Mouse (Mus musculus): ENCODE measurements around the gene Bach2. TPM values are rescaled to one million over a fixed set of nuclear protein-coding genes. Genes with fewer than 3 reads are reported as not detected.
A peak's percentile ranks its signal among the peaks of the same experiment; 100 is the strongest.

Bach2 gene
- polyA plus RNA-seq, 1 experiment from 2014 or later: 18.8 TPM

GRCm38 (mm10) chr4:32357996-32358600 lies 119.5 kb downstream of the Bach2 start:
- H3K27me3 ChIP-seq (ENCODE audit: control insufficient read depth, insufficient read depth, low read depth, low read length): no peaks in the 10 kb centered on the region
- H3K4me2 ChIP-seq (ENCODE audit: low read length): peak overlapping the region; percentile 1; the same call in 1 of the 2 replicates
- 30% methylated on average over 12 of the region's 12 CpGs for WGBS
- H3K4me1 ChIP-seq (ENCODE audit: control insufficient read depth, insufficient read depth, low read length): peaks cover 31% of the 10 kb centered on the region
- no peak overlapping the region for H3K4me3 ChIP-seq (ENCODE audit: low read depth, low read length)
- H3K9me3 ChIP-seq (replicated peaks; ENCODE audit: control insufficient read depth, low read length, poor library complexity, severe bottlenecking): no peaks in the 10 kb centered on the region
- no peak overlapping the region for H3K9ac ChIP-seq (ENCODE audit: low read depth, low read length)
- no peaks in the 10 kb centered on the region for H3K36me3 ChIP-seq (ENCODE audit: control insufficient read depth, insufficient read depth, low read length)
- peak overlapping the region; percentile 73 for H3K27ac ChIP-seq (ENCODE audit: low read length)
- ATAC-seq: peak; percentile 43

GRCm38 (mm10) chr4:32358602-32359464 lies 120.2 kb downstream of the Bach2 start:
- no peak overlapping the region for H3K4me3 ChIP-seq (ENCODE audit: low read depth, low read length)
- H3K4me2 ChIP-seq (ENCODE audit: low read length): peak overlapping the region; percentile 20
- H3K9me3 ChIP-seq (replicated peaks; ENCODE audit: control insufficient read depth, low read length, poor library complexity, severe bottlenecking): no peaks in the 10 kb centered on the region
- no peaks in the 10 kb centered on the region for H3K36me3 ChIP-seq (ENCODE audit: control insufficient read depth, insufficient read depth, low read length)
- ATAC-seq: peak; percentile 74
- H3K27ac ChIP-seq (ENCODE audit: low read length): peak overlapping the region; percentile 73
- no peak overlapping the region for H3K9ac ChIP-seq (ENCODE audit: low read depth, low read length)
- H3K27me3 ChIP-seq (ENCODE audit: control insufficient read depth, insufficient read depth, low read depth, low read length): no peaks in the 10 kb centered on the region
- H3K4me1 ChIP-seq (ENCODE audit: control insufficient read depth, insufficient read depth, low read length): peaks cover 29% of the 10 kb centered on the region
- WGBS: 25% methylated on average over 12 of the region's 12 CpGs

GRCm38 (mm10) chr4:32359634-32360033 lies 121.0 kb downstream of the Bach2 start:
- Histone ChIP-seq H3K36me3 (ENCODE audit: control insufficient read depth, insufficient read depth, low read length) (no peaks in the 10 kb centered on the region), H3K9me3 (replicated peaks; ENCODE audit: control insufficient read depth, low read length, poor library complexity, severe bottlenecking) (no peaks in the 10 kb centered on the region), H3K4me3 (ENCODE audit: low read depth, low read length) (no peak overlapping the region), H3K27ac (ENCODE audit: low read length) (peak overlapping the region; percentile 73; the same call in 1 of the 2 replicates), H3K4me1 (ENCODE audit: control insufficient read depth, insufficient read depth, low read length) (peaks cover 29% of the 10 kb centered on the region), H3K9ac (ENCODE audit: low read depth, low read length) (no peak overlapping the region), H3K4me2 (ENCODE audit: low read length) (no peak overlapping the region), H3K27me3 (ENCODE audit: control insufficient read depth, insufficient read depth, low read depth, low read length) (no peaks in the 10 kb centered on the region)
- ATAC-seq: peak; percentile 27; the same call in 1 of the 2 replicates
- WGBS: 20% methylated on average over 3 of the region's 3 CpGs

GRCm38 (mm10) chr4:32360496-32360895 lies 121.9 kb downstream of the Bach2 start:
- Histone ChIP-seq H3K9me3 (replicated peaks; ENCODE audit: control insufficient read depth, low read length, poor library complexity, severe bottlenecking) (no peaks in the 10 kb centered on the region), H3K27me3 (ENCODE audit: control insufficient read depth, insufficient read depth, low read depth, low read length) (no peaks in the 10 kb centered on the region), H3K4me2 (ENCODE audit: low read length) (no peak overlapping the region), H3K4me1 (ENCODE audit: control insufficient read depth, insufficient read depth, low read length) (peaks cover 37% of the 10 kb centered on the region), H3K4me3 (ENCODE audit: low read depth, low read length) (no peak overlapping the region), H3K36me3 (ENCODE audit: control insufficient read depth, insufficient read depth, low read length) (no peaks in the 10 kb centered on the region), H3K9ac (ENCODE audit: low read depth, low read length) (no peak overlapping the region), H3K27ac (ENCODE audit: low read length) (no peak overlapping the region)
- ATAC-seq: no peak
- 87% methylated on average over 5 of the region's 5 CpGs for WGBS

GRCm38 (mm10) chr4:32363488-32363984 lies 124.9 kb downstream of the Bach2 start:
- Histone ChIP-seq H3K27ac (ENCODE audit: low read length) (no peak overlapping the region), H3K36me3 (ENCODE audit: control insufficient read depth, insufficient read depth, low read length) (no peaks in the 10 kb centered on the region), H3K9ac (ENCODE audit: low read depth, low read length) (no peak overlapping the region), H3K9me3 (replicated peaks; ENCODE audit: control insufficient read depth, low read length, poor library complexity, severe bottlenecking) (no peaks in the 10 kb centered on the region), H3K27me3 (ENCODE audit: control insufficient read depth, insufficient read depth, low read depth, low read length) (no peaks in the 10 kb centered on the region), H3K4me2 (ENCODE audit: low read length) (no peak overlapping the region), H3K4me1 (ENCODE audit: control insufficient read depth, insufficient read depth, low read length) (peaks cover 34% of the 10 kb centered on the region), H3K4me3 (ENCODE audit: low read depth, low read length) (no peak overlapping the region)
- ATAC-seq: no peak
- WGBS: 74% methylated on average over 14 of the region's 14 CpGs

GRCm38 (mm10) chr4:32365144-32365907 lies 126.7 kb downstream of the Bach2 start:
- Histone ChIP-seq H3K4me3 (ENCODE audit: low read depth, low read length) (no peak overlapping the region), H3K27me3 (ENCODE audit: control insufficient read depth, insufficient read depth, low read depth, low read length) (no peaks in the 10 kb centered on the region), H3K4me2 (ENCODE audit: low read length) (no peak overlapping the region), H3K27ac (ENCODE audit: low read length) (peak overlapping the region; percentile 28; the same call in 1 of the 2 replicates), H3K36me3 (ENCODE audit: control insufficient read depth, insufficient read depth, low read length) (no peaks in the 10 kb centered on the region), H3K9me3 (replicated peaks; ENCODE audit: control insufficient read depth, low read length, poor library complexity, severe bottlenecking) (no peaks in the 10 kb centered on the region), H3K4me1 (ENCODE audit: control insufficient read depth, insufficient read depth, low read length) (peaks cover 25% of the 10 kb centered on the region), H3K9ac (ENCODE audit: low read depth, low read length) (no peak overlapping the region; the same call in 1 of the 2 replicates)
- WGBS: 40% methylated on average over 13 of the region's 13 CpGs
- ATAC-seq: 0 out of 2 replicates have a peak, but pooled peaks have one; percentile 37

GRCm38 (mm10) chr4:32366176-32366575 lies 127.6 kb downstream of the Bach2 start:
- 76% methylated on average over 2 of the region's 2 CpGs for whole genome bisulfite sequencing

GRCm38 (mm10) chr4:32368345-32368744 lies 129.7 kb downstream of the Bach2 start:
- H3K9me3 ChIP-seq (replicated peaks; ENCODE audit: control insufficient read depth, low read length, poor library complexity, severe bottlenecking): no peaks in the 10 kb centered on the region
- H3K27ac ChIP-seq (ENCODE audit: low read length): peak overlapping the region; percentile 23; the same call in 1 of the 2 replicates
- H3K36me3 ChIP-seq (ENCODE audit: control insufficient read depth, insufficient read depth, low read length): no peaks in the 10 kb centered on the region
- no peak overlapping the region for H3K4me2 ChIP-seq (ENCODE audit: low read length)
- no peak overlapping the region for H3K9ac ChIP-seq (ENCODE audit: low read depth, low read length)
- 15% methylated on average over 8 of the region's 8 CpGs for WGBS
- H3K4me3 ChIP-seq (ENCODE audit: low read depth, low read length): no peak overlapping the region
- H3K4me1 ChIP-seq (ENCODE audit: control insufficient read depth, insufficient read depth, low read length): peaks cover 45% of the 10 kb centered on the region
- H3K27me3 ChIP-seq (ENCODE audit: control insufficient read depth, insufficient read depth, low read depth, low read length): no peaks in the 10 kb centered on the region
- ATAC-seq: no peak

More at GRCm38 (mm10) chr4:32366176-32366575, 127.6 kb downstream of the Bach2 start:
- no peak overlapping the region for H3K4me2 ChIP-seq (ENCODE audit: low read length)
- H3K4me1 ChIP-seq (ENCODE audit: control insufficient read depth, insufficient read depth, low read length): peaks cover 29% of the 10 kb centered on the region
- ATAC-seq: no peak
- no peaks in the 10 kb centered on the region for H3K9me3 ChIP-seq (replicated peaks; ENCODE audit: control insufficient read depth, low read length, poor library complexity, severe bottlenecking)
- H3K36me3 ChIP-seq (ENCODE audit: control insufficient read depth, insufficient read depth, low read length): no peaks in the 10 kb centered on the region
- H3K4me3 ChIP-seq (ENCODE audit: low read depth, low read length): no peak overlapping the region
- no peaks in the 10 kb centered on the region for H3K27me3 ChIP-seq (ENCODE audit: control insufficient read depth, insufficient read depth, low read depth, low read length)
- no peak overlapping the region for H3K27ac ChIP-seq (ENCODE audit: low read length)
- H3K9ac ChIP-seq (ENCODE audit: low read depth, low read length): no peak overlapping the region

All from midbrain, embryonic 16.5 days (tissue).